Mouse (Mus musculus): ENCODE data around the gene Cry1. TPM values are rescaled to one million over a fixed set of nuclear protein-coding genes. Genes with fewer than 3 reads are reported as not detected.

The Cry1 gene
- total RNA-seq (2021) = 10 to 100 TPM in 1 of 2 experiments, 1 to 10 TPM in 1; 9.6 to 16.0 TPM

GRCm38 (mm10) chr10:85184964-85185608 is at the start of gene Cry1:
TSS of gene Cry1 (minus strand) at chr10:85185064.
- intact Hi-C loops (cut with DNase I) = loop anchor here (5.0 kb wide), 2 partner anchors 83 to 1597 kb away; partner anchors contain the start of genes Fhl4 and Tmem263
- peak; percentile 97 for DNase-seq (ENCODE audit: low spot score)

- no peak for DNase-seq (ENCODE audit: low spot score)
- intact Hi-C loops (cut with DNase I) = loop anchor here (1.0 to 2.0 kb wide), 2 partner anchors 403 to 429 kb away; no protein-coding TSS in a partner anchor
Measured at GRCm38 (mm10) chr10:85221771-85222050, 36.8 kb upstream of the Cry1 start.

- intact Hi-C loops (cut with DNase I) = loop anchor here (1.0 to 2.0 kb wide), 2 partner anchors 403 to 430 kb away; no protein-coding TSS in a partner anchor
- peak; percentile 13 for DNase-seq (ENCODE audit: low spot score)
Measured at GRCm38 (mm10) chr10:85220918-85221770, 36.3 kb upstream of the Cry1 start.

GRCm38 (mm10) chr10:85214847-85215246 is 30.0 kb upstream of the Cry1 start:
- DNase-seq (ENCODE audit: low spot score) = no peak
- intact Hi-C loops (cut with DNase I) = no loop called here

- intact Hi-C loops (cut with DNase I) = no loop called here
- DNase-seq (ENCODE audit: low spot score) = no peak
Measured at GRCm38 (mm10) chr10:85211673-85212072, 26.8 kb upstream of the Cry1 start.

- intact Hi-C loops (cut with DNase I) = no loop called here
- no peak for DNase-seq (ENCODE audit: low spot score)
Measured at GRCm38 (mm10) chr10:85210125-85210524, 25.3 kb upstream of the Cry1 start.

GRCm38 (mm10) chr10:85209119-85209605 is 24.3 kb upstream of the Cry1 start:
- DNase-seq (ENCODE audit: low spot score) = no peak
- intact Hi-C loops (cut with DNase I) = no loop called here

GRCm38 (mm10) chr10:85205316-85205715 is 20.5 kb upstream of the Cry1 start:
- intact Hi-C loops (cut with DNase I) = no loop called here
- no peak for DNase-seq (ENCODE audit: low spot score)

GRCm38 (mm10) chr10:85204255-85204855 is 19.5 kb upstream of the Cry1 start:
- no peak for DNase-seq (ENCODE audit: low spot score)
- intact Hi-C loops (cut with DNase I) = no loop called here

GRCm38 (mm10) chr10:85194528-85194927 is 9.7 kb upstream of the Cry1 start:
- DNase-seq (ENCODE audit: low spot score) = no peak
- intact Hi-C loops (cut with DNase I) = no loop called here

- no peak for DNase-seq (ENCODE audit: low spot score)
- intact Hi-C loops (cut with DNase I) = no loop called here
Measured at GRCm38 (mm10) chr10:85193321-85193720, 8.5 kb upstream of the Cry1 start.

- DNase-seq (ENCODE audit: low spot score) = no peak
- intact Hi-C loops (cut with DNase I) = no loop called here
Measured at GRCm38 (mm10) chr10:85190652-85191051, 5.8 kb upstream of the Cry1 start.

- no peak for DNase-seq (ENCODE audit: low spot score)
- intact Hi-C loops (cut with DNase I) = loop anchor here (5.0 kb wide), 1 partner anchor 88 kb away; the partner anchor contains the start of genes Fhl4 and Tmem263
Measured at GRCm38 (mm10) chr10:85189966-85190365, 5.1 kb upstream of the Cry1 start.

GRCm38 (mm10) chr10:85186499-85186794 is 1.6 kb upstream of the Cry1 start:
- no peak for DNase-seq (ENCODE audit: low spot score)
- intact Hi-C loops (cut with DNase I) = loop anchor here (5.0 kb wide), 1 partner anchor 84 kb away; the partner anchor contains the start of genes Fhl4 and Tmem263

GRCm38 (mm10) chr10:85185639-85186498 is 1.0 kb upstream of the Cry1 start:
- DNase-seq (ENCODE audit: low spot score) = no peak
- intact Hi-C loops (cut with DNase I) = loop anchor here (5.0 kb wide), 1 partner anchor 84 kb away; the partner anchor contains the start of genes Fhl4 and Tmem263

- DNase-seq (ENCODE audit: low spot score) = no peak
- intact Hi-C loops (cut with DNase I) = loop anchor here (5.0 kb wide), 1 partner anchor 1598 kb away; no protein-coding TSS in a partner anchor
Measured at GRCm38 (mm10) chr10:85184201-85184963, 482 bp downstream of the Cry1 start.

GRCm38 (mm10) chr10:85183619-85184018 is 1.2 kb downstream of the Cry1 start:
- intact Hi-C loops (cut with DNase I) = loop anchor here (2.0 to 5.0 kb wide), 2 partner anchors 29 to 1599 kb away; no protein-coding TSS in a partner anchor
- no peak for DNase-seq (ENCODE audit: low spot score)

- DNase-seq (ENCODE audit: low spot score) = no peak
- intact Hi-C loops (cut with DNase I) = loop anchor here (2.0 to 5.0 kb wide), 2 partner anchors 28 to 1600 kb away; no protein-coding TSS in a partner anchor
Measured at GRCm38 (mm10) chr10:85182766-85183165, 2.1 kb downstream of the Cry1 start.

GRCm38 (mm10) chr10:85176640-85177039 is 8.2 kb downstream of the Cry1 start:
- intact Hi-C loops (cut with DNase I) = no loop called here
- no peak for DNase-seq (ENCODE audit: low spot score)
